Mouse (Mus musculus) retina, postnatal 7 days (tissue): ENCODE data around the gene Efemp1.

ENCODE experiments used
- DNase-seq: peaks from one replicate; pipeline ENCODE4 v3.0.0-alpha.2; 2012; ENCODE audit warnings: low read depth, low spot score

Gene Efemp1

GRCm38 (mm10) chr11:28853102-28853800 is at the start of gene Efemp1:
Gene Efemp1 (plus strand): TSS chr11:28853204.
- DNase-seq = no peak

GRCm38 (mm10) chr11:28808685-28809084 is 44.3 kb upstream of the Efemp1 start:
- DNase-seq = peak; percentile 19

- no peak for DNase-seq
Measured at GRCm38 (mm10) chr11:28811874-28812273, 41.1 kb upstream of the Efemp1 start.

GRCm38 (mm10) chr11:28812564-28812963 is 40.4 kb upstream of the Efemp1 start:
- no peak for DNase-seq

- no peak for DNase-seq
Measured at GRCm38 (mm10) chr11:28817405-28817804, 35.6 kb upstream of the Efemp1 start.

- DNase-seq = no peak
Measured at GRCm38 (mm10) chr11:28826950-28827349, 26.1 kb upstream of the Efemp1 start.

GRCm38 (mm10) chr11:28833809-28834208 is 19.2 kb upstream of the Efemp1 start:
- no peak for DNase-seq

- DNase-seq = no peak
Measured at GRCm38 (mm10) chr11:28835141-28835540, 17.9 kb upstream of the Efemp1 start.

- no peak for DNase-seq
Measured at GRCm38 (mm10) chr11:28849841-28850240, 3.2 kb upstream of the Efemp1 start.

- DNase-seq = no peak
Measured at GRCm38 (mm10) chr11:28851645-28852044, 1.4 kb upstream of the Efemp1 start.

GRCm38 (mm10) chr11:28852361-28852919 is 564 bp upstream of the Efemp1 start:
- no peak for DNase-seq

- DNase-seq = no peak
Measured at GRCm38 (mm10) chr11:28859125-28859524, 6.1 kb downstream of the Efemp1 start.

- DNase-seq = no peak
Measured at GRCm38 (mm10) chr11:28869129-28869528, 16.1 kb downstream of the Efemp1 start.

- no peak for DNase-seq
Measured at GRCm38 (mm10) chr11:28881381-28881976, 28.5 kb downstream of the Efemp1 start.

- DNase-seq = no peak
Measured at GRCm38 (mm10) chr11:28883106-28883505, 30.1 kb downstream of the Efemp1 start.

- no peak for DNase-seq
Measured at GRCm38 (mm10) chr11:28889538-28889937, 36.5 kb downstream of the Efemp1 start.

GRCm38 (mm10) chr11:28891515-28891914 is 38.5 kb downstream of the Efemp1 start:
- DNase-seq = no peak

GRCm38 (mm10) chr11:28899420-28899819 is 46.4 kb downstream of the Efemp1 start:
- DNase-seq = no peak

GRCm38 (mm10) chr11:28904596-28904995 is 51.6 kb downstream of the Efemp1 start:
- no peak for DNase-seq

- DNase-seq = no peak
Measured at GRCm38 (mm10) chr11:28906288-28906687, 53.3 kb downstream of the Efemp1 start.

GRCm38 (mm10) chr11:28908908-28909545 is 56.0 kb downstream of the Efemp1 start:
- DNase-seq = no peak

- no peak for DNase-seq
Measured at GRCm38 (mm10) chr11:28912469-28913138, 59.6 kb downstream of the Efemp1 start.
